In genomic region chr3:116220980-116221685, GRCm38 (mm10) we compare ENCODE assay signal across 20 mouse cellular contexts. TPM values are rescaled to one million over a fixed set of nuclear protein-coding genes. Genes with fewer than 3 reads are reported as not detected.
DNase-seq lines count a peak whose midpoint lies in the region; ATAC-seq and TF ChIP-seq lines count a peak whose summit lies in the region.
"Had no signal": no experiment of that assay in that cellular context is flagged by ENCODE, and none has a peak within 500 bp of the region (broad histone marks: within the 10 kb centered on the region; RNA-seq: fewer than 3 reads in every experiment).

No protein-coding gene starts in this region.

- H3K9ac ChIP-seq in kidney, embryonic 16.5 days (replicated peaks; ENCODE audit: low read length) = no peak overlapping the region
- no peak overlapping the region for H3K9ac ChIP-seq in stomach, embryonic 14.5 days (replicated peaks; ENCODE audit: low read depth, low read length)
- no peak overlapping the region for H3K9ac ChIP-seq in stomach, postnatal 0 days (ENCODE audit: low read length)
- no peak overlapping the region for H3K9ac ChIP-seq in stomach, embryonic 16.5 days (ENCODE audit: low read length)
- no peak overlapping the region for H3K9ac ChIP-seq in liver, embryonic 11.5 days (ENCODE audit: low read depth, low read length)
- H3K9ac ChIP-seq: hindbrain, embryonic 15.5 days; liver, embryonic 14.5 days; midbrain, embryonic 12.5 days had no signal

- no peaks in the 10 kb centered on the region for H3K27me3 ChIP-seq in kidney, embryonic 16.5 days (ENCODE audit: insufficient read depth, low read length)
- no peaks in the 10 kb centered on the region for H3K27me3 ChIP-seq in stomach, embryonic 14.5 days (ENCODE audit: control insufficient read depth, insufficient read depth, low read length)
- no peaks in the 10 kb centered on the region for H3K27me3 ChIP-seq in stomach, postnatal 0 days (ENCODE audit: control insufficient read depth, insufficient read depth, low read length)
- 0 out of 2 replicates have a peak, but pooled peaks cover 4% of the 10 kb centered on the region for H3K27me3 ChIP-seq in embryonic facial prominence, embryonic 10.5 days (replicated peaks; ENCODE audit: low read depth, poor library complexity, severe bottlenecking)
- H3K27me3 ChIP-seq in stomach, embryonic 16.5 days (ENCODE audit: control insufficient read depth, insufficient read depth, low read length) = no peaks in the 10 kb centered on the region
- H3K27me3 ChIP-seq in liver, embryonic 11.5 days (replicated peaks; ENCODE audit: control insufficient read depth, insufficient read depth, low read length) = no peaks in the 10 kb centered on the region
- H3K27me3 ChIP-seq: hindbrain, embryonic 15.5 days; midbrain, embryonic 12.5 days had no signal

- H3K27ac ChIP-seq in kidney, embryonic 16.5 days (ENCODE audit: low read length) = peak overlapping the region; percentile 60
- H3K27ac ChIP-seq in stomach, embryonic 14.5 days (ENCODE audit: low read length) = peak overlapping the region; percentile 75; the same call in 1 of the 2 replicates
- H3K27ac ChIP-seq in stomach, postnatal 0 days (replicated peaks) = no peak overlapping the region
- H3K27ac ChIP-seq in embryonic facial prominence, embryonic 10.5 days (replicated peaks) = peak overlapping the region; percentile 44
- H3K27ac ChIP-seq in stomach, embryonic 16.5 days (ENCODE audit: low read length) = peak overlapping the region; percentile 58
- H3K27ac ChIP-seq in liver, embryonic 11.5 days (ENCODE audit: low read depth, low read length) = no peak overlapping the region
- H3K27ac ChIP-seq: hindbrain, embryonic 15.5 days; liver, embryonic 14.5 days; macrophage; midbrain, embryonic 12.5 days had no signal

- peak; percentile 39; the same call in 1 of the 2 replicates for ATAC-seq in kidney, embryonic 16.5 days (ENCODE audit: low FRiP score, low TSS enrichment)
- no peak for ATAC-seq in stomach, embryonic 14.5 days (ENCODE audit: insufficient number of reproducible peaks, insufficient read depth, low FRiP score, low read depth)
- ATAC-seq in stomach, postnatal 0 days (ENCODE audit: low FRiP score, low TSS enrichment) = no peak
- ATAC-seq in stomach, embryonic 16.5 days (ENCODE audit: insufficient read depth, low FRiP score) = peak; percentile 58; the same call in 1 of the 2 replicates
- no peak for ATAC-seq in liver, embryonic 11.5 days (replicated peaks; ENCODE audit: low FRiP score)
- ATAC-seq: activated CD4-positive, CD25-positive, alpha-beta regulatory T cell, adult 4 months; CD4-positive, CD25-positive, alpha-beta regulatory T cell, adult 4 months had no signal

- H3K9me3 ChIP-seq in kidney, embryonic 16.5 days (ENCODE audit: low read length) = no peaks in the 10 kb centered on the region
- H3K9me3 ChIP-seq in stomach, embryonic 14.5 days (ENCODE audit: control insufficient read depth, low read depth, low read length) = no peaks in the 10 kb centered on the region
- H3K9me3 ChIP-seq in stomach, postnatal 0 days (ENCODE audit: control insufficient read depth, low read length) = no peaks in the 10 kb centered on the region
- no peaks in the 10 kb centered on the region for H3K9me3 ChIP-seq in embryonic facial prominence, embryonic 10.5 days
- H3K9me3 ChIP-seq in stomach, embryonic 16.5 days (replicated peaks; ENCODE audit: control insufficient read depth, low read length) = no peaks in the 10 kb centered on the region
- no peaks in the 10 kb centered on the region for H3K9me3 ChIP-seq in liver, embryonic 11.5 days (ENCODE audit: control insufficient read depth, low read length)
- H3K9me3 ChIP-seq: hindbrain, embryonic 15.5 days; midbrain, embryonic 12.5 days had no signal

- 44% methylated on average over 6 of the region's 6 CpGs for WGBS in kidney, embryonic 16.5 days
- WGBS in stomach, embryonic 14.5 days = 30% methylated on average over 6 of the region's 6 CpGs
- WGBS in stomach, postnatal 0 days = 42% methylated on average over 6 of the region's 6 CpGs
- 75% methylated on average over 6 of the region's 6 CpGs for whole genome bisulfite sequencing in embryonic facial prominence, embryonic 10.5 days
- WGBS in stomach, embryonic 16.5 days = 33% methylated on average over 6 of the region's 6 CpGs
- WGBS in liver, embryonic 11.5 days = 62% methylated on average over 6 of the region's 6 CpGs

- TF ChIP-seq EP300 in stomach, postnatal 0 days (optimal IDR thresholded peaks at IDR 0.05) = no peak

- DNase-seq in kidney, adult 18-20 months = no peak
- no peak for DNase-seq in stomach, postnatal 0 days (ENCODE audit: low spot score)
- DNase-seq in embryonic facial prominence, embryonic 10.5 days (ENCODE audit: low spot score) = no peak
- DNase-seq in liver, embryonic 11.5 days (ENCODE audit: low spot score) = no peak
- DNase-seq: cerebellum, adult 11-12 months; cerebellum, postnatal 14 days; gastrocnemius, postnatal 10 days; heart, postnatal 4 days; retina, postnatal 1 day; thymus, adult 18-20 months; thymus, postnatal 4 days had no signal

- no peaks in the 10 kb centered on the region for H3K36me3 ChIP-seq in kidney, embryonic 16.5 days (ENCODE audit: insufficient read depth, low read length)
- H3K36me3 ChIP-seq in stomach, embryonic 14.5 days (ENCODE audit: control insufficient read depth, insufficient read depth, low read length) = no peaks in the 10 kb centered on the region
- no peaks in the 10 kb centered on the region for H3K36me3 ChIP-seq in stomach, postnatal 0 days (ENCODE audit: control insufficient read depth, insufficient read depth, low read length)
- no peaks in the 10 kb centered on the region for H3K36me3 ChIP-seq in embryonic facial prominence, embryonic 10.5 days (replicated peaks)
- no peaks in the 10 kb centered on the region for H3K36me3 ChIP-seq in stomach, embryonic 16.5 days (ENCODE audit: control insufficient read depth, insufficient read depth, low read length)
- no peaks in the 10 kb centered on the region for H3K36me3 ChIP-seq in liver, embryonic 11.5 days (ENCODE audit: control insufficient read depth, insufficient read depth, low read length)
- H3K36me3 ChIP-seq: hindbrain, embryonic 15.5 days; midbrain, embryonic 12.5 days had no signal

- H3K4me1 ChIP-seq in kidney, embryonic 16.5 days (ENCODE audit: insufficient read depth, low read length) = peaks cover 14% of the 10 kb centered on the region; the same call in 1 of the 2 replicates
- no peaks in the 10 kb centered on the region for H3K4me1 ChIP-seq in stomach, embryonic 14.5 days (ENCODE audit: control insufficient read depth, insufficient read depth, low read length)
- no peaks in the 10 kb centered on the region for H3K4me1 ChIP-seq in stomach, postnatal 0 days (replicated peaks; ENCODE audit: control insufficient read depth, insufficient read depth)
- H3K4me1 ChIP-seq in embryonic facial prominence, embryonic 10.5 days = peaks cover 22% of the 10 kb centered on the region
- peaks cover 10% of the 10 kb centered on the region; the same call in 1 of the 2 replicates for H3K4me1 ChIP-seq in stomach, embryonic 16.5 days (ENCODE audit: control insufficient read depth, insufficient read depth, low read length)
- no peaks in the 10 kb centered on the region for H3K4me1 ChIP-seq in liver, embryonic 11.5 days (replicated peaks; ENCODE audit: control insufficient read depth, insufficient read depth, low read length)

- no peak overlapping the region for H3K4me2 ChIP-seq in kidney, embryonic 16.5 days (replicated peaks; ENCODE audit: low read depth, low read length)
- H3K4me2 ChIP-seq in stomach, embryonic 14.5 days (replicated peaks; ENCODE audit: low read depth, low read length) = no peak overlapping the region
- H3K4me2 ChIP-seq in stomach, postnatal 0 days (replicated peaks; ENCODE audit: low read depth) = no peak overlapping the region
- H3K4me2 ChIP-seq in stomach, embryonic 16.5 days (ENCODE audit: low read depth, low read length) = no peak overlapping the region
- no peak overlapping the region for H3K4me2 ChIP-seq in liver, embryonic 11.5 days
- H3K4me2 ChIP-seq: hindbrain, embryonic 15.5 days; midbrain, embryonic 12.5 days had no signal

- TF ChIP-seq CTCF in stomach, postnatal 0 days (IDR thresholded peaks at IDR 0.05; ENCODE audit: low read depth) = no peak

- H3K4me3 ChIP-seq in kidney, embryonic 16.5 days (ENCODE audit: low read length) = no peak overlapping the region
- H3K4me3 ChIP-seq in stomach, embryonic 14.5 days (ENCODE audit: low read depth, low read length) = no peak overlapping the region
- no peak overlapping the region for H3K4me3 ChIP-seq in stomach, postnatal 0 days (ENCODE audit: low read depth, low read length)
- H3K4me3 ChIP-seq in embryonic facial prominence, embryonic 10.5 days = no peak overlapping the region
- H3K4me3 ChIP-seq in stomach, embryonic 16.5 days (replicated peaks; ENCODE audit: low read length) = no peak overlapping the region
- no peak overlapping the region for H3K4me3 ChIP-seq in liver, embryonic 11.5 days (ENCODE audit: low read depth, low read length)
- H3K4me3 ChIP-seq: hindbrain, embryonic 15.5 days; midbrain, embryonic 12.5 days had no signal

RNA-seq across cellular contexts. Expression of gene Gpr88, which starts 32.2 kb away (rescaled TPM):
- 0.41 and 1.6 TPM in 2 replicates for polyA plus RNA-seq in kidney, embryonic 16.5 days (2015; fragmentation: Nextera tagmentation; extraction: Ambion mirVana)
- polyA plus RNA-seq in stomach, embryonic 14.5 days (2014; fragmentation: Nextera tagmentation; extraction: Ambion mirVana) = 2.1 and 3.7 TPM in 2 replicates
- polyA plus RNA-seq in stomach, postnatal 0 days (2015; fragmentation: Nextera tagmentation; extraction: Ambion mirVana) = 1.1 and 1.4 TPM in 2 replicates
- 0.52 TPM in 1 of 2 replicates, not detected in the other for polyA plus RNA-seq in embryonic facial prominence, embryonic 10.5 days (2016; fragmentation: Nextera tagmentation; extraction: Ambion mirVana)
- 0.94 and 1.3 TPM in 2 replicates for polyA plus RNA-seq in stomach, embryonic 16.5 days (2015; fragmentation: Nextera tagmentation; extraction: Ambion mirVana)
- 0.34 and 1.0 TPM in 2 replicates for polyA plus RNA-seq in liver, embryonic 11.5 days (2014; fragmentation: Nextera tagmentation; extraction: Ambion mirVana)
- polyA plus RNA-seq: activated CD4-positive, CD25-positive, alpha-beta regulatory T cell, adult 4 months; CD4-positive, CD25-positive, alpha-beta regulatory T cell, adult 4 months; macrophage had no signal

Comparison
In these comparisons a context has a peak if more than half of its experiments do, and no peak if none do; other contexts are left out.
1. ATAC-seq: peak in kidney, embryonic 16.5 days (single experiment) and stomach, embryonic 16.5 days (single experiment); none in stomach, embryonic 14.5 days (single experiment), stomach, postnatal 0 days (single experiment) and liver, embryonic 11.5 days (single experiment).
2. H3K27ac ChIP-seq: peak in kidney, embryonic 16.5 days (single experiment), stomach, embryonic 14.5 days (single experiment), embryonic facial prominence, embryonic 10.5 days (single experiment) and stomach, embryonic 16.5 days (single experiment); none in stomach, postnatal 0 days (single experiment) and liver, embryonic 11.5 days (single experiment).